Mouse (Mus musculus) thymus, adult 2 months (tissue): ENCODE data around the gene Atl1. TPM values are rescaled to one million over a fixed set of nuclear protein-coding genes. Genes with fewer than 3 reads are reported as not detected.
A peak's percentile ranks its signal among the peaks of the same experiment; 100 is the strongest.

Source experiments
- DNase-seq: peaks from one replicate; pipeline ENCODE4 v3.0.0; 2021
- H3K27ac ChIP-seq: fragments of 200-500 bp; 2 replicates; pipeline ENCODE4 v1.5.1; 2012; ENCODE audit warnings: low read length, control low read depth; ENCODE audit not compliant: control insufficient read depth, insufficient read depth
- H3K27me3 ChIP-seq: fragments of 200-500 bp; 2 replicates; pipeline ENCODE4 v1.6.1; 2012; ENCODE audit warnings: mild to moderate bottlenecking, low read length, moderate library complexity, mixed read lengths; ENCODE audit not compliant: control insufficient read depth, insufficient read depth
- H3K36me3 ChIP-seq: fragments of 200-500 bp; 2 replicates; pipeline ENCODE4 v1.6.1; 2012; ENCODE audit warnings: mild to moderate bottlenecking, low read length, moderate library complexity; ENCODE audit not compliant: control insufficient read depth, insufficient read depth
- H3K4me1 ChIP-seq: fragments of 200-500 bp; replicated peaks from 2 replicates; pipeline ENCODE4 v1.6.1; 2012; ENCODE audit warnings: low read length; ENCODE audit not compliant: control insufficient read depth, insufficient read depth
- H3K4me3 ChIP-seq: fragments of 200-500 bp; 2 replicates; pipeline ENCODE4 v1.5.1; 2012; ENCODE audit warnings: mild to moderate bottlenecking, low read length, control low read depth, moderate library complexity; ENCODE audit not compliant: control insufficient read depth, insufficient read depth
- CTCF ChIP-seq: fragments of 200-500 bp; IDR thresholded peaks from 2 replicates; pipeline ENCODE4 v1.5.1; 2012; ENCODE audit warnings: mild to moderate bottlenecking, control low read depth, low read length, moderate library complexity, borderline replicate concordance; ENCODE audit not compliant: control insufficient read depth, poor library complexity, insufficient read depth; ENCODE audit errors: extremely low read depth
- POLR2A ChIP-seq: fragments of 200-500 bp; IDR thresholded peaks from 2 replicates; pipeline ENCODE4 v1.6.1; 2012; ENCODE audit warnings: mild to moderate bottlenecking, low read length, control low read depth, moderate library complexity; ENCODE audit not compliant: control insufficient read depth, poor library complexity, insufficient read depth; ENCODE audit errors: extremely low read depth
- WGBS: fragments of 180-500 bp; shearing (Covaris S2); methylation state at CpG from one replicate; pipeline ENCODE4 v1.1.7; 2018; 5-methylcytosine and 5-hydroxymethylcytosine counted together
- polyA plus RNA-seq: library from polyadenylated mRNA; depleted of rRNA; stranded (reverse); fragments of >200 nt; gene quantifications from 2 replicates; pipeline ENCODE4 v1.2.3, GENCODE M21; 2012

Gene Atl1
- polyA plus RNA-seq, 1 experiment, result 0.75 TPM

GRCm38 (mm10) chr12:69973666-69974065 lies 81.3 kb downstream of the Atl1 start:
- no peak overlapping the region for H3K4me3 ChIP-seq
- H3K27ac ChIP-seq, result no peak overlapping the region
- H3K27me3 ChIP-seq, result no peaks in the 10 kb centered on the region
- TF ChIP-seq POLR2A, result no peak
- no peak for TF ChIP-seq CTCF
- DNase-seq, result no peak
- 0 out of 2 replicates have a peak, but pooled peaks cover 2% of the 10 kb centered on the region for H3K4me1 ChIP-seq
- peaks cover 12% of the 10 kb centered on the region for H3K36me3 ChIP-seq

DNA sequence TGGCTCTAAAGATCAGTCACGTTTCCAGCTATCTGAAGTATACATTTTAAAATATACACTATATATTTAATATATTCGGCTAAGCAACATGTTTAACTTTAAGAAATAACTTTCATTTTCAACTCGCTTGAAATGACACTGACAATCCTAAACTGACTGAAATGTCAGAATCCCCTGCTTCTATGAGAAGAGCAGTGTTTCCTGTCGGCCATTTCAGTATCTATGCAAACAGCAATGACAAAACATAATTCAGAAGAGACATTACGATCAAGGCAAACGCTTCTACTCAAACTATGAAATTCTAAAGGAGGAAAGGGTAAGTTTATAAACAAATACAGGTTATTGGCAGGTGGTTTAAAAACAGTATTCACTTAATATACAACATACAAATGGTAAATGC lies 84.3 kb downstream of the Atl1 start:
- no peak for TF ChIP-seq CTCF
- no peak for TF ChIP-seq POLR2A
- Histone ChIP-seq H3K27ac (no peak overlapping the region), H3K4me1 (0 out of 2 replicates have a peak, but pooled peaks cover 2% of the 10 kb centered on the region), H3K36me3 (peaks cover 6% of the 10 kb centered on the region; the same call in 1 of the 2 replicates), H3K4me3 (no peak overlapping the region), H3K27me3 (no peaks in the 10 kb centered on the region)
- WGBS, result 75% methylated on average over 6 of the region's 6 CpGs
- no peak for DNase-seq

- 0 out of 2 replicates have a peak, but pooled peaks cover 2% of the 10 kb centered on the region for H3K4me1 ChIP-seq
- DNase-seq, result no peak
Observed at GRCm38 (mm10) chr12:69977376-69977998, 85.1 kb downstream of the Atl1 start.

DNA sequence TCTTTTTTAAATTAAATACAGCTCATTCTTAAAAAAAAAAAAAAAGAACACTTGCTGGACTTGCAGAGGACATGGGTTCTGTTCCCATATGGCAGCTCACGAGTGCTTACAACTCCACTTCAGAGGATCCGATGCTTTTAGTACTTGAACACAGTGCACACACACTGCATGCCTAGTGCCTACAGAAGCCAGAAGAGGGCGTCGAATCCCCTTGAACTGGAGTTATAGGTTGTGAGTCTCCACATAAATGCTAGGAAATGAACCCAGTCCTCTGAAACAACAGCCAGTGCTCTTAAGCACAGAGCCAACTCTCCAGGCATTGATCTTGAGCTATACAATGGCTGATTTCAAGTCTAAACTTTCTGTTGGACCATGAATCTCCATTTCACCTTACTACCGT lies 90.5 kb downstream of the Atl1 start:
- TF ChIP-seq CTCF (no peak), POLR2A (no peak)
- 89% methylated on average over 5 of the region's 5 CpGs for WGBS
- Histone ChIP-seq H3K36me3 (peaks cover 16% of the 10 kb centered on the region), H3K4me1 (0 out of 2 replicates have a peak, but pooled peaks cover 2% of the 10 kb centered on the region), H3K4me3 (no peak overlapping the region), H3K27me3 (no peaks in the 10 kb centered on the region), H3K27ac (no peak overlapping the region)
- DNase-seq, result peak; percentile 29

More at GRCm38 (mm10) chr12:69977376-69977998, 85.1 kb downstream of the Atl1 start:
- Histone ChIP-seq H3K27me3 (no peaks in the 10 kb centered on the region), H3K27ac (no peak overlapping the region), H3K4me3 (no peak overlapping the region), H3K36me3 (peaks cover 13% of the 10 kb centered on the region; the same call in 1 of the 2 replicates)
- WGBS, result 73% methylated on average over 9 of the region's 9 CpGs
- no peak for TF ChIP-seq POLR2A
- TF ChIP-seq CTCF, result no peak

- no peak overlapping the region for H3K4me3 ChIP-seq
- WGBS, result 76% methylated on average over 4 of the region's 4 CpGs
- no peak overlapping the region for H3K27ac ChIP-seq
- H3K4me1 ChIP-seq, result no peaks in the 10 kb centered on the region
- no peak for DNase-seq
- no peaks in the 10 kb centered on the region for H3K27me3 ChIP-seq
- peaks cover 16% of the 10 kb centered on the region for H3K36me3 ChIP-seq
- TF ChIP-seq CTCF, result no peak
- TF ChIP-seq POLR2A, result no peak
Observed at GRCm38 (mm10) chr12:69985546-69985945, 93.1 kb downstream of the Atl1 start.

- TF ChIP-seq POLR2A (no peak), CTCF (no peak)
- Histone ChIP-seq H3K4me1 (no peaks in the 10 kb centered on the region), H3K4me3 (peak overlapping the region; percentile 93), H3K36me3 (peaks cover 16% of the 10 kb centered on the region), H3K27me3 (no peaks in the 10 kb centered on the region), H3K27ac (no peak overlapping the region)
- WGBS, result 1% methylated on average over 36 of the region's 36 CpGs
- peak; percentile 32 for DNase-seq
Observed at GRCm38 (mm10) chr12:69986241-69986762, 93.9 kb downstream of the Atl1 start.
